Mouse (Mus musculus) ES-Bruce4 (cell line): ENCODE data around the gene Wdsub1.

ENCODE experiments used
- CTCF ChIP-seq: IDR thresholded peaks from one replicate; pipeline ENCODE4 v1.8.1; 2011; ENCODE audit warnings: low read depth, low read length
- EP300 ChIP-seq: IDR thresholded peaks from 2 replicates; pipeline ENCODE4 v1.6.1; 2011; ENCODE audit warnings: low read depth, low read length; ENCODE audit not compliant: insufficient read depth
- POLR2A ChIP-seq: IDR thresholded peaks from one replicate; pipeline ENCODE4 v1.8.1; 2011; ENCODE audit warnings: low read length; ENCODE audit not compliant: insufficient read depth

GRCm38 (mm10) chr2:59841189-59841939 is 41.0 kb downstream of the Wdsub1 start:
- TF ChIP-seq CTCF (no peak), EP300 (no peak), POLR2A (no peak)
